Mouse (Mus musculus) liver, adult 2 months (tissue): Measurements from ENCODE around the gene Ptgdr2.

Source experiments
- CTCF ChIP-seq: fragments of 200-500 bp; IDR thresholded peaks from 2 replicates; pipeline ENCODE4 v1.5.1; 2011; ENCODE audit warnings: low read depth, low read length, control low read depth
- POLR2A ChIP-seq: fragments of 200-500 bp; IDR thresholded peaks from 2 replicates; pipeline ENCODE4 v1.6.1; 2011; ENCODE audit warnings: low read length, control low read depth; ENCODE audit not compliant: insufficient read depth; ENCODE audit errors: extremely low read depth

DNA sequence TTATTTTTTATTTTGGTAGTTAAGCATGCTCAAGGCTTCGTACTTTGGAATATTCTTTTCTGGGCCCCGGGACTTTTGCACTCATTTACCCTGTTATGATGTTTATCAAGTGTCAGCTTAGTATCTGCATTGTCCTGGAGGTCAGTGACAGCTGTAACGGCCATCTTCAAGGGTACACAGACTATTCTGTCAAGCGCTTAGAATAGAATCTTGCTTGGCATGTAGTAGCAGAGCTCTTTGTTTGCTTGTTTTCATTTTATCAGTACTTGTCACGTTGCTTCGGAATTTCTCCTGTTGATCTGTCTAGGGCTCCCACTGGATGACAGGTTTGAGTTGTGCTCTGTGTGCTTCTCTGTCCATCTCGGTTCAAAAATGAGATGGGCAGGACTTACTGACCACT lies 40.1 kb upstream of the Ptgdr2 start:
- no peak for TF ChIP-seq POLR2A
- TF ChIP-seq CTCF = no peak
